Mouse (Mus musculus) left cerebral cortex, adult 8-10 months (tissue): ENCODE results near the gene Pacsin1. TPM values are rescaled to one million over a fixed set of nuclear protein-coding genes. Genes with fewer than 3 reads are reported as not detected.
A peak's percentile ranks its signal among the peaks of the same experiment; 100 is the strongest.

Experiments
- DNase-seq, 2 experiments: peaks; one replicate each; pipeline ENCODE4 v3.0.0; 2022; ENCODE audit warnings: low spot score in 2 of 2
- total RNA-seq, 4 experiments: library from RNA; stranded (reverse); gene quantifications; 2 replicates each; pipeline ENCODE4 v1.2.4; 2022

Gene Pacsin1
- total RNA-seq, 4 experiments from 2014 or later = 377 to 404 (median 391) TPM

- DNase-seq = no peak
These were observed 69.7 kb downstream of the Pacsin1 start for GRCm38 (mm10) chr17:27725011-27725410.

- DNase-seq = no peak
These were observed 70.1 kb downstream of the Pacsin1 start for GRCm38 (mm10) chr17:27725412-27725811.

GRCm38 (mm10) chr17:27726527-27726926 is 71.2 kb downstream of the Pacsin1 start:
- no peak for DNase-seq

GRCm38 (mm10) chr17:27728770-27729169 is 73.5 kb downstream of the Pacsin1 start, which contains the start of gene Spdef:
TSS of gene Spdef (minus strand) at chr17:27728955.
- DNase-seq = no peak

GRCm38 (mm10) chr17:27732152-27732551 is 76.8 kb downstream of the Pacsin1 start:
- DNase-seq = no peak

GRCm38 (mm10) chr17:27732694-27733093 is 77.4 kb downstream of the Pacsin1 start:
- DNase-seq = no peak

GRCm38 (mm10) chr17:27734344-27735073 is 79.2 kb downstream of the Pacsin1 start:
- DNase-seq = no peak

- no peak for DNase-seq
These were observed 85.7 kb downstream of the Pacsin1 start for GRCm38 (mm10) chr17:27740961-27741360.

GRCm38 (mm10) chr17:27746446-27746845 is 91.1 kb downstream of the Pacsin1 start:
- no peak for DNase-seq

- no peak for DNase-seq
These were observed 92.8 kb downstream of the Pacsin1 start for GRCm38 (mm10) chr17:27748123-27748522.

GRCm38 (mm10) chr17:27750451-27750942 is 95.2 kb downstream of the Pacsin1 start:
- DNase-seq = no peak

- peak in 1 of 2 experiments; percentile 69 for DNase-seq
These were observed 96.2 kb downstream of the Pacsin1 start for GRCm38 (mm10) chr17:27751314-27752202.

- DNase-seq = no peak
These were observed 104.9 kb downstream of the Pacsin1 start for GRCm38 (mm10) chr17:27760169-27760568.

Other genes starting within 250 kb of the Pacsin1 start
- 10 to 100 TPM; 28.5 to 39.0 (median 32.3) TPM for gene Grm4, start 134.1 kb upstream of the Pacsin1 start, total RNA-seq
- gene Hmga1, start 99.0 kb upstream of the Pacsin1 start, total RNA-seq = 10 to 100 TPM; 43.7 to 50.0 (median 47.5) TPM
- 10 to 100 TPM; 61.5 to 87.6 (median 74.4) TPM for gene AI413582, start 89.8 kb upstream of the Pacsin1 start, total RNA-seq
- 100 to 1,000 TPM; 583 to 634 (median 585) TPM for gene Nudt3, start 32.0 kb upstream of the Pacsin1 start, total RNA-seq
- 1 to 10 TPM in 1 of 4 experiments, not detected in 3; 2.0 TPM for gene RPS10-NUDT3, start 20.3 kb upstream of the Pacsin1 start, total RNA-seq
- gene Rps10, start 18.8 kb upstream of the Pacsin1 start, total RNA-seq = 100 to 1,000 TPM; 424 to 529 (median 492) TPM
- gene Spdef, start 73.4 kb downstream of the Pacsin1 start, total RNA-seq = 1 to 10 TPM in 1 of 4 experiments, under 1 TPM in 3; 0.35 to 1.4 (median 0.50) TPM
- gene D17Wsu92e, start 165.1 kb downstream of the Pacsin1 start, total RNA-seq = 100 to 1,000 TPM; 203 to 227 (median 213) TPM
- gene Snrpc, start 182.6 kb downstream of the Pacsin1 start, total RNA-seq = 10 to 100 TPM; 41.8 to 48.9 (median 42.4) TPM
- 10 to 100 TPM; 18.9 to 23.6 (median 21.8) TPM for gene Uhrf1bp1, start 200.9 kb downstream of the Pacsin1 start, total RNA-seq